Mouse (Mus musculus): ENCODE measurements around the gene Pgghg. TPM values are rescaled to one million over a fixed set of nuclear protein-coding genes. Genes with fewer than 3 reads are reported as not detected.
"Not testable (repeated sequence)": the region's sequence is repeated elsewhere in the genome, so short reads cannot be mapped to it uniquely, and the experiment has no call there.

Gene Pgghg
- polyA plus RNA-seq, 1 experiment: 20.5 TPM

DNA sequence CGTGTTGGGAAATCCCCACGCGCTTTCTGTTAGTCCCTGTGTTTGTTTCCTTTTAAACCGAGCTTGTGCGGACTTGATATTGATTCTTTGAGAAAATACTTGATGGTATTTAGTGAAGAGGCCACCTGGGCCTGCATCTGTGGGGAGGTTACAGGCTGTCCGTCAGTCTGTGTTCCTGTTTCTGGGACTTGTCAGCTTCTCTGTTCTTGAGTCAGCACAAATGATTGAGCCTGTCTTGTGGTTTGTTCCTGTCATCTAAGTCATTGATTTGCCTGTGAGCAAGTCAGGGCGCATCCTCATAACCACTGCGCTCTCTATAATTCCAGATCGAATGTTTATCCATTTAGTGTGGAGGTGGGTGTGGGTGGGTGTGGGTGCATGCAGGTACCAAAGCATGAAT, 35.5 kb downstream of the Pgghg start:
- WGBS: 89% methylated on average over 9 of the region's 9 CpGs
- not testable (repeated sequence) for DNase-seq (ENCODE audit: low read depth, low spot score)

DNA sequence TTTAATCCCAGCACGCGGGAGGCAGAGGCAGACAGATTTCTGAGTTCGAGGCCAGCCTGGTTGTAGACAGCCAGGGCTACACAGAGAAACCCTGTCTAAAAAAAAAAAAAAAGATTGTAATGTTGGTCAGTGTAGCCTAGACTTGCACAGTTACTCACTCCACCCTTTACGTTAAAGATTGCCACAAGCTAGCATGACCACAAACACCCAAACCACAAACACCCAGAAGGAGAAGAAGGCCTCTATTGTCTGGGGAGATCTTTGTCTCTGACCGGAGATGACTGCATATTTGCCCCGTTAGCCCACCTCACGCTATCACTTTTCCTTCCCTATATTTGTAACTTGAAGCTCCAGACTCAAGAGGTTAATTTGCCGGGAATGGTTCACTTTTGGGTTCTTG, 40.5 kb downstream of the Pgghg start:
- 86% methylated on average over 8 of the region's 8 CpGs for WGBS
- DNase-seq (ENCODE audit: low read depth, low spot score): no peak

DNA sequence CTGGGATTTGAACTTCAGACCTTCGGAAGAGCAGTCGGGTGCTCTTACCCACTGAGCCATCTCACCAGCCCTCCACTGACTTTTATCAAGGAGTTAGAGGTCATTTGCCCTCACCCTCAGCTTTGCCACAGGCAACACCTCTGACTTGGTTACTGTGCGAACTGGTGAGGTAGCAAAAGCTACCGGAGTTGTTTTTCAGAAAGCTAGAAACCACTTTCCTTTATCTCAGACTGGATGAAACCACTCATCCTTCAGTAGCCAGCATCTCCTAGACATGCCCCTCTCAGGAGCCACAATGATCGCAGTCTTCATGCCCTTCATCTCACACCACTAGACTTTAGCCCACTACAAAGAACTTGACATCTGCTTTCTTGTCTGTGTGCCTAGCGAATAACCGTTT, 41.8 kb downstream of the Pgghg start:
- 95% methylated on average over 7 of the region's 7 CpGs for WGBS

DNA sequence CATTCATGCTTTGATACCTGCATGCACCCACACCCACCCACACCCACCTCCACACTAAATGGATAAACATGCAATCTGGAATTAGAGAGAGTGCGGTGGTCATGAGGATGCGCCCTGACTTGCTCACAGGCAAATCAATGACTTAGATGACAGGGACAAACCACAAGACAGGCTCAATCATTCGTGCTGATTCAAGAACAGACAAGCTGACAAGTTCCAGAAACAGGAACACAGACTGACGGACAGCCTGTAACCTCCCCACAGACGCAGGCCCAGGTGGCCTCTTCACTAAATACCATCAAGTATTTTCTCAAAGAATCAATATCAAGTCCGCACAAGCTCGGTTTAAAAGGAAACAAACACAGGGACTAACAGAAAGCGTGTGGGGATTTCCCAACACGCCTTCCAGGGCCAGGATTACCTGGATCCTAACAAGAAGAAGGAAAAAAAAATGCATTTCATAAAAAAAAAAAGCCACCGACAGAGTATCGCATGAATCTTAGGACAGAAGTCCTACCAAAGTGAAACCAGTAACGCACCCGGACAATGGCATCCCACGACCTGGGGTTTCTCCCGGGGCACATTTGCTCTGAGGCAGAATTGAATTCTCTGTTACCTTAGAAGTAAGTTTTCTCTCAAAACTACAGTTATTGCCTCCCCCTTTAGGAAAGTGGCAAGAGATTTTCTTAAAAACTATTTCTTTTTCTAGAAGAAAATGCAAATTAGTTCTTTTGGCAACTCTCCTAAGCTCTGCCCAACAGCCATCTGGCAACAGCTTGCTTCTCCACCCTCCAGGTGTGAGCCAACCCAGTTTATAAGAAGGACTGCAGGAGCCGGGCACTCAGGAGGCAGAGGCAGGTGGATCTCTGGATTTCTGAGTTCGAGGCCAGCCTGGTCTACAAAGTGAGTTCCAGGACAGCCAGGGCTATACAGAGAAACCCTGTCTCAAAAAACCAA, 46.3 kb downstream of the Pgghg start:
- DNase-seq (ENCODE audit: low read depth, low spot score): no peak
- WGBS: 71% methylated on average over 17 of the region's 17 CpGs

More for the DNA sequence above, 41.8 kb downstream of the Pgghg start:
- DNase-seq (ENCODE audit: low read depth, low spot score): no peak

DNA sequence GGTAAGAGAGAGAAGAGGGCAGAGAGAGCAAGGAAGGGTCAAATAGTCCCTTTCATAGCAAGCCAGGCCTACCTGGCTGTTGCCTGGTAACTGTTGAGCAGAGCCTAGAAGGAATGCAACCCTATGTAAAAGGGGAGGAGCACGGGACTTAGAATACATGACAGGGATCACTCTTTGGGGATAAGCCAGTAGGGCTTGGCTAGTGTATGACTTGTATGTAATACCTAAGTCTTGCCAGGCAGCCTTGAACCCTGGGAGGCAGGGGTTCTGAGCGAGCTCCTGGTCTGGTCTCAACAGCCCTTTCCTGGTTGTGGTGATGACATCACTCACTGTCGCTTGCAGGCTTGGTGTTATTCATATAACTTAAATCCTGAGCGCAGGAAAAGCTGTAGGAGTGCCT, 47.8 kb downstream of the Pgghg start:
- DNase-seq (ENCODE audit: low read depth, low spot score): no peak
- 68% methylated on average over 4 of the region's 4 CpGs for WGBS

DNA sequence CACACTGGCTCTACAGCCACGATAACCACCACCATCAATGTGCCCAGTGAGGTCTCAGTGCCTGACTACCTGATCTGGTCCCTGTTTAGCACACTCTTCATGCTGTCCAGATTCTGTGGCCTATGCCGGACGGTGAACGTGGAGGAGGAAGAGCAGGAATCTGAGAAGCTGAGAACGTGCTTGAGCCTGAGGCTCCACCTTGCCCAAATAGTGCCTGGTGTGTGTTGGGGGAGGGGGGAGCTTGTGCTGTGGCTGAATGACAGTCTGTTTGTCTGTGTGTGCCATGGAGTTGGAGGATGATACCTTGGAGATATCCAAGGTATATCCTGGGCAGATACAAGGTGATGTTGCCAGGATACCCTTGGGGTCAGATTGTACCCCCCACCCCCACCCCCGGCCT, 49.0 kb downstream of the Pgghg start:
- WGBS: 26% methylated on average over 6 of the region's 6 CpGs
- DNase-seq (ENCODE audit: low read depth, low spot score): no peak

DNA sequence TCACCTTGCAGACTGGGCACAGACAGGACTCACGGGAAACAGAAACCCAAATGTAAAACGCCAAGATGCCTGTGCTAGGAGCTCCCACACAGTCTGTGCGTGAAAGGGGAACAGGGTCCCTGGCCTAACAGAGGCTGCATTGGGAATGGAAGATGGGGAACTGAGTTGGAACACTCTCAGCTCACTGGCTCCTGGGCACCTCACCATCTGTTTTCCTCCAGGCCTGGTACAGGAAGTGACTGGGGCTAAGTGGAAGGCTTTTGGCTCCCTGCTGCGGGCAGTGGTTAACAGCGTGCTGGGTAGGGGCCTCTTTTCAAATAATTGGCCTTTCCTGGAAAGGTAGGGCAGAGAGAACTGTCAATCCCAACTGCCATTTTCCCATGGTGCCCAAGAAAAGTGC, 49.4 kb downstream of the Pgghg start:
- 63% methylated on average over 5 of the region's 5 CpGs for WGBS
- no peak for DNase-seq (ENCODE audit: low read depth, low spot score)

DNA sequence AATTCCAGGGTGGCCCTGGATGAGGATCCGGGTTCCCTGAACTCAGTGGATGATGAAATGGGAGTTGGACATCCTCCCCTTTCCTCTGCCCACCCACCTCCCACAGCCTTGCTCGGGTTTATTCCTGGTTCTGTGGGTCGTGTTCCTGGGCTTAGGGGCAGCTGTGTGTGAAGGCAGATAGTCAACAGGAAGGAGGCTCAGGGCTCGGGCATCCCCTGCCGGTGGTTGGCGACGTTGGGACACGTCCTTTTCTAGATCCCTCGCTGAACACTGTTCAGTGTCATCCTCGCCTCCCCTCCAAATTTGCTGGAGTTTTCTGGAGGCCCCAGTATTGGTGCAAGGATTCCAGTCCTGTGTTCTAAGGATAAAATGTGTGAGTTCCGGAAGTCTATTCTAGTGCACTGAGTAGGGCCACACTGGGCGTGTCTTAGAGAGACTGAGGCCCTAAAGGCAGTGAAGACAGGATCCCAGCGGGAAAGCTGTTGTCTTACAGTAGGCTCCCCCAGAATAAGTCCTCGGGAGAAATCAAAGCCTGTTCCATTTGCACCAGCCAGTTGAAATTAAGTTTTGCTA, 50.0 kb downstream of the Pgghg start:
- 84% methylated on average over 14 of the region's 14 CpGs for WGBS
- no peak for DNase-seq (ENCODE audit: low read depth, low spot score)

Other genes starting within 250 kb of the Pgghg start
- gene Olfr541, start 244.1 kb upstream of the Pgghg start, polyA plus RNA-seq (2012; rRNA removed): not detected in 2 replicates
- gene Cyp2e1, start 177.7 kb upstream of the Pgghg start, polyA plus RNA-seq (2012; rRNA removed): 0.75 and 1.4 TPM in 2 replicates
- not detected in 2 replicates for gene Syce1, start 153.5 kb upstream of the Pgghg start, polyA plus RNA-seq (2012; rRNA removed)
- gene Zfp941, start 119.2 kb upstream of the Pgghg start, polyA plus RNA-seq (2012; rRNA removed): 0.15 and 0.20 TPM in 2 replicates
- gene Urah, start 106.4 kb upstream of the Pgghg start, polyA plus RNA-seq (2012; rRNA removed): 47.2 and 49.4 TPM in 2 replicates
- not detected in 2 replicates for gene Scgb1c1, start 95.8 kb upstream of the Pgghg start, polyA plus RNA-seq (2012; rRNA removed)
- not detected in 2 replicates for gene Odf3, start 93.6 kb upstream of the Pgghg start, polyA plus RNA-seq (2012; rRNA removed)
- not detected in 2 replicates for gene Gm45785, start 85.1 kb upstream of the Pgghg start, polyA plus RNA-seq (2012; rRNA removed)
- gene Ric8a, start 84.4 kb upstream of the Pgghg start, polyA plus RNA-seq (2012; rRNA removed): 93.2 and 103 TPM in 2 replicates
- gene Bet1l, start 83.8 kb upstream of the Pgghg start, polyA plus RNA-seq (2012; rRNA removed): 22.0 and 22.5 TPM in 2 replicates
- gene Psmd13, start 59.4 kb upstream of the Pgghg start, polyA plus RNA-seq (2012; rRNA removed): 79.6 and 86.8 TPM in 2 replicates
- gene Sirt3, start 59.1 kb upstream of the Pgghg start, polyA plus RNA-seq (2012; rRNA removed): 18.4 and 23.3 TPM in 2 replicates
- 3.4 and 4.4 TPM in 2 replicates for gene Cox8b, start 40.9 kb upstream of the Pgghg start, polyA plus RNA-seq (2012; rRNA removed)
- 93.6 and 138 TPM in 2 replicates for gene Nlrp6, start 20.5 kb upstream of the Pgghg start, polyA plus RNA-seq (2012; rRNA removed)
- gene Ifitm5, start 8.9 kb downstream of the Pgghg start, polyA plus RNA-seq (2012; rRNA removed): 0.86 and 0.95 TPM in 2 replicates
- gene Gm45717, start 14.5 kb downstream of the Pgghg start, polyA plus RNA-seq (2012; rRNA removed): not detected in 2 replicates
- 596 and 675 TPM in 2 replicates for gene Ifitm2, start 14.6 kb downstream of the Pgghg start, polyA plus RNA-seq (2012; rRNA removed)
- gene Ifitm1, start 25.8 kb downstream of the Pgghg start, polyA plus RNA-seq (2012; rRNA removed): 138 and 161 TPM in 2 replicates
- gene Ifitm3, start 69.4 kb downstream of the Pgghg start, polyA plus RNA-seq (2012; rRNA removed): 306 and 461 TPM in 2 replicates
- 6.3 and 8.3 TPM in 2 replicates for gene Ifitm6, start 76.5 kb downstream of the Pgghg start, polyA plus RNA-seq (2012; rRNA removed)
- gene Gm17387, start 87.7 kb downstream of the Pgghg start, polyA plus RNA-seq (2012; rRNA removed): not detected in 2 replicates
- 15.8 and 22.3 TPM in 2 replicates for gene B4galnt4, start 119.7 kb downstream of the Pgghg start, polyA plus RNA-seq (2012; rRNA removed)
- gene Pkp3, start 136.8 kb downstream of the Pgghg start, polyA plus RNA-seq (2012; rRNA removed): 101 and 143 TPM in 2 replicates
- gene Sigirr, start 159.2 kb downstream of the Pgghg start, polyA plus RNA-seq (2012; rRNA removed): 41.3 and 41.8 TPM in 2 replicates
- 143 and 205 TPM in 2 replicates for gene Ano9, start 176.4 kb downstream of the Pgghg start, polyA plus RNA-seq (2012; rRNA removed)
- 23.6 and 28.1 TPM in 2 replicates for gene Ptdss2, start 181.0 kb downstream of the Pgghg start, polyA plus RNA-seq (2012; rRNA removed)
- 146 and 149 TPM in 2 replicates for gene Rnh1, start 231.5 kb downstream of the Pgghg start, polyA plus RNA-seq (2012; rRNA removed)